Mouse (Mus musculus): Measurements from ENCODE around the gene Shank2. TPM values are rescaled to one million over a fixed set of nuclear protein-coding genes. Genes with fewer than 3 reads are reported as not detected.

Shank2 gene
- polyA plus RNA-seq, 1 experiment from 2014 or later, result 5.8 TPM

- no peak overlapping the region for H3K27ac ChIP-seq
- no peak overlapping the region for H3K9ac ChIP-seq (replicated peaks)
- H3K4me3 ChIP-seq (replicated peaks), result no peak overlapping the region
- H3K27me3 ChIP-seq, result no peaks in the 10 kb centered on the region
- WGBS, result 51% methylated on average over 8 of the region's 8 CpGs
- no peaks in the 10 kb centered on the region for H3K9me3 ChIP-seq
- no peaks in the 10 kb centered on the region for H3K36me3 ChIP-seq
- H3K4me2 ChIP-seq (replicated peaks), result no peak overlapping the region
- peaks cover 9% of the 10 kb centered on the region for H3K4me1 ChIP-seq (replicated peaks)
- ATAC-seq, result no peak
Measured at GRCm38 (mm10) chr7:144153682-144154081, 152.0 kb downstream of the Shank2 start.

- Histone ChIP-seq H3K4me2 (replicated peaks) (no peak overlapping the region), H3K9ac (replicated peaks) (no peak overlapping the region), H3K27me3 (no peaks in the 10 kb centered on the region), H3K36me3 (no peaks in the 10 kb centered on the region), H3K27ac (no peak overlapping the region), H3K4me3 (replicated peaks) (no peak overlapping the region), H3K9me3 (no peaks in the 10 kb centered on the region), H3K4me1 (replicated peaks) (peaks cover 9% of the 10 kb centered on the region)
- ATAC-seq, result no peak
- 92% methylated on average over 8 of the region's 8 CpGs for WGBS
Measured at GRCm38 (mm10) chr7:144157936-144158335, 156.2 kb downstream of the Shank2 start.

GRCm38 (mm10) chr7:144159556-144159955 is 157.8 kb downstream of the Shank2 start:
- H3K9ac ChIP-seq (replicated peaks), result no peak overlapping the region
- H3K27ac ChIP-seq, result no peak overlapping the region
- ATAC-seq, result no peak
- H3K4me2 ChIP-seq (replicated peaks), result no peak overlapping the region
- H3K4me1 ChIP-seq (replicated peaks), result no peaks in the 10 kb centered on the region
- WGBS, result 76% methylated on average over 8 of the region's 8 CpGs
- H3K9me3 ChIP-seq, result no peaks in the 10 kb centered on the region
- no peaks in the 10 kb centered on the region for H3K27me3 ChIP-seq
- H3K4me3 ChIP-seq (replicated peaks), result no peak overlapping the region
- H3K36me3 ChIP-seq, result no peaks in the 10 kb centered on the region

GRCm38 (mm10) chr7:144160066-144160465 is 158.3 kb downstream of the Shank2 start:
- H3K4me3 ChIP-seq (replicated peaks), result no peak overlapping the region
- no peak overlapping the region for H3K4me2 ChIP-seq (replicated peaks)
- H3K4me1 ChIP-seq (replicated peaks), result no peaks in the 10 kb centered on the region
- no peaks in the 10 kb centered on the region for H3K9me3 ChIP-seq
- ATAC-seq, result no peak
- H3K27me3 ChIP-seq, result no peaks in the 10 kb centered on the region
- no peaks in the 10 kb centered on the region for H3K36me3 ChIP-seq
- 76% methylated on average over 2 of the region's 2 CpGs for WGBS
- no peak overlapping the region for H3K27ac ChIP-seq
- H3K9ac ChIP-seq (replicated peaks), result no peak overlapping the region

- Histone ChIP-seq H3K4me2 (replicated peaks) (no peak overlapping the region), H3K9ac (replicated peaks) (no peak overlapping the region), H3K4me1 (replicated peaks) (no peaks in the 10 kb centered on the region), H3K36me3 (no peaks in the 10 kb centered on the region), H3K27me3 (no peaks in the 10 kb centered on the region), H3K9me3 (no peaks in the 10 kb centered on the region), H3K27ac (no peak overlapping the region), H3K4me3 (replicated peaks) (no peak overlapping the region)
- WGBS, result 83% methylated on average over 15 of the region's 15 CpGs
- ATAC-seq, result no peak
Measured at GRCm38 (mm10) chr7:144160646-144161249, 159.0 kb downstream of the Shank2 start.

- WGBS, result 83% methylated on average over 5 of the region's 5 CpGs
- no peak overlapping the region for H3K4me3 ChIP-seq (replicated peaks)
- H3K9ac ChIP-seq (replicated peaks), result no peak overlapping the region
- no peak overlapping the region for H3K27ac ChIP-seq
- H3K4me2 ChIP-seq (replicated peaks), result no peak overlapping the region
- ATAC-seq, result no peak
- peaks cover 10% of the 10 kb centered on the region for H3K4me1 ChIP-seq (replicated peaks)
- no peaks in the 10 kb centered on the region for H3K36me3 ChIP-seq
- H3K9me3 ChIP-seq, result no peaks in the 10 kb centered on the region
- peaks cover 18% of the 10 kb centered on the region; the same call in 1 of the 2 replicates for H3K27me3 ChIP-seq
Measured at GRCm38 (mm10) chr7:144170272-144170671, 168.5 kb downstream of the Shank2 start.

- no peak overlapping the region for H3K27ac ChIP-seq
- no peak overlapping the region for H3K4me2 ChIP-seq (replicated peaks)
- WGBS, result 83% methylated on average over 9 of the region's 9 CpGs
- ATAC-seq, result no peak
- H3K4me1 ChIP-seq (replicated peaks), result peaks cover 14% of the 10 kb centered on the region
- no peak overlapping the region for H3K9ac ChIP-seq (replicated peaks)
- H3K4me3 ChIP-seq (replicated peaks), result no peak overlapping the region
- peaks cover 18% of the 10 kb centered on the region; the same call in 1 of the 2 replicates for H3K27me3 ChIP-seq
- no peaks in the 10 kb centered on the region for H3K9me3 ChIP-seq
- H3K36me3 ChIP-seq, result no peaks in the 10 kb centered on the region
Measured at GRCm38 (mm10) chr7:144170686-144171085, 169.0 kb downstream of the Shank2 start.

GRCm38 (mm10) chr7:144173869-144174268 is 172.1 kb downstream of the Shank2 start:
- WGBS, result 92% methylated on average over 6 of the region's 6 CpGs
- no peaks in the 10 kb centered on the region for H3K36me3 ChIP-seq
- no peak overlapping the region for H3K4me2 ChIP-seq (replicated peaks)
- H3K4me1 ChIP-seq (replicated peaks), result peaks cover 23% of the 10 kb centered on the region
- peaks cover 33% of the 10 kb centered on the region for H3K27me3 ChIP-seq
- ATAC-seq, result no peak
- H3K4me3 ChIP-seq (replicated peaks), result no peak overlapping the region
- H3K27ac ChIP-seq, result no peak overlapping the region
- no peaks in the 10 kb centered on the region for H3K9me3 ChIP-seq
- H3K9ac ChIP-seq (replicated peaks), result no peak overlapping the region

GRCm38 (mm10) chr7:144174329-144174728 is 172.6 kb downstream of the Shank2 start:
- WGBS, result 80% methylated on average over 14 of the region's 14 CpGs
- no peaks in the 10 kb centered on the region for H3K36me3 ChIP-seq
- no peak overlapping the region for H3K9ac ChIP-seq (replicated peaks)
- H3K27ac ChIP-seq, result no peak overlapping the region
- no peak for ATAC-seq
- peaks cover 23% of the 10 kb centered on the region for H3K4me1 ChIP-seq (replicated peaks)
- no peaks in the 10 kb centered on the region for H3K9me3 ChIP-seq
- H3K4me2 ChIP-seq (replicated peaks), result 0 out of 2 replicates have a peak overlapping the region, but pooled peaks have one; percentile 60
- H3K4me3 ChIP-seq (replicated peaks), result no peak overlapping the region
- H3K27me3 ChIP-seq, result peaks cover 33% of the 10 kb centered on the region

- H3K27me3 ChIP-seq, result peaks cover 33% of the 10 kb centered on the region
- WGBS, result 25% methylated on average over 7 of the region's 7 CpGs
- peak overlapping the region; percentile 82 for H3K27ac ChIP-seq
- H3K36me3 ChIP-seq, result no peaks in the 10 kb centered on the region
- peaks cover 23% of the 10 kb centered on the region for H3K4me1 ChIP-seq (replicated peaks)
- H3K9me3 ChIP-seq, result no peaks in the 10 kb centered on the region
- H3K9ac ChIP-seq (replicated peaks), result peak overlapping the region; percentile 66
- ATAC-seq, result no peak
- H3K4me2 ChIP-seq (replicated peaks), result peak overlapping the region; percentile 60
- peak overlapping the region; percentile 41 for H3K4me3 ChIP-seq (replicated peaks)
Measured at GRCm38 (mm10) chr7:144175025-144175424, 173.3 kb downstream of the Shank2 start.

- peak overlapping the region; percentile 82 for H3K27ac ChIP-seq
- peak overlapping the region; percentile 66 for H3K9ac ChIP-seq (replicated peaks)
- WGBS, result 3% methylated on average over 40 of the region's 40 CpGs
- H3K27me3 ChIP-seq, result peaks cover 33% of the 10 kb centered on the region
- H3K4me3 ChIP-seq (replicated peaks), result peak overlapping the region; percentile 41
- no peaks in the 10 kb centered on the region for H3K36me3 ChIP-seq
- H3K4me1 ChIP-seq (replicated peaks), result peaks cover 23% of the 10 kb centered on the region
- H3K9me3 ChIP-seq, result no peaks in the 10 kb centered on the region
- H3K4me2 ChIP-seq (replicated peaks), result peak overlapping the region; percentile 60
- ATAC-seq, result peak; percentile 88
Measured at GRCm38 (mm10) chr7:144175481-144176233, 173.9 kb downstream of the Shank2 start.

GRCm38 (mm10) chr7:144176234-144176730 is 174.6 kb downstream of the Shank2 start:
- peaks cover 23% of the 10 kb centered on the region for H3K4me1 ChIP-seq (replicated peaks)
- H3K4me2 ChIP-seq (replicated peaks), result peak overlapping the region; percentile 60
- H3K4me3 ChIP-seq (replicated peaks), result peak overlapping the region; percentile 41
- no peak for ATAC-seq
- H3K27ac ChIP-seq, result peak overlapping the region; percentile 82
- no peaks in the 10 kb centered on the region for H3K36me3 ChIP-seq
- H3K27me3 ChIP-seq, result peaks cover 33% of the 10 kb centered on the region
- H3K9me3 ChIP-seq, result no peaks in the 10 kb centered on the region
- 83% methylated on average over 3 of the region's 3 CpGs for WGBS
- H3K9ac ChIP-seq (replicated peaks), result peak overlapping the region; percentile 66

Measured in midbrain, embryonic 13.5 days (tissue).